Mouse (Mus musculus): ENCODE measurements around the gene 4930455H04Rik. TPM values are rescaled to one million over a fixed set of nuclear protein-coding genes. Genes with fewer than 3 reads are reported as not detected.

Gene 4930455H04Rik
- total RNA-seq, 2 experiments from 2014 or later = 0.31 to 0.37 TPM

DNA sequence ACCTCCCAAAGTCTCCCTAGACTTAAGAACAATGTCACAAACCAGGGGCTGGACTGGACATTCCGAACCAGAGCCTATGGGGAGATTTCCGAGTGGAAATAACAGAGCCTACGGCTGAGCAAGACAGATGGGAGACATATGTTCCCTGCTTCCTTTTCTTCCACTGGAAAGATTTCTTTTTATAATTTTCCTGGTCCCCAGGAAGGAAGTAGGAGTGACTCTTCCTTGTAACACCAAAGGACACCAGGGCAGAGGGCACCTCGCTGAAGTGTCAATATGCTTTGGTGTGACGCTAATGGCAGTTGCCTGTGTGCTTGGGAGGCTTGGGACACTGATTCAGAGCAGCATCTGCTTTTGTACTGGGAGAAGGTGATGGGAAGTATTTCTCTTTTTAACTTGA lies 56.5 kb downstream of the 4930455H04Rik start:
- intact Hi-C loops (cut with DNase I) = loop anchor here (5.0 kb wide), 1 partner anchor 57 kb away; the partner anchor contains the start of genes 4930455H04Rik and Palmd
- no peak for DNase-seq

DNA sequence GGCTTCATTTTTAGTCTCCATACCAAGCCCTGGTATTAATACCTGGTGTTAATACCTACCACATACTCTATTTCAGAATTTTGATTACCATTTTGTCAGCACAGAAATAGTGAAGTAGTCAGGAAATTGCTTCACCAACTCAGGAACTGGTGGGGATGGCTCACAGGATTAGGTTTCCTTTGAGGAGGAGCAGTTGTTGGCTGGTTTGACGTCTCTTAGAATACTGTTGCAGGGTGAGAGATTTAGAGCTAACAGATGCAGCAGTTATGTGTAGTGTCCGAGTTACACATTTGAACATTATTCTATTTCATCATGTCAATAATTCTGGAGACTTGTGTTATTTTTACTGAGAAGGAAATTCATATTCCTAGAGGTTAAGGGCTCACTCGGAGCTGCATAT lies 57.4 kb downstream of the 4930455H04Rik start:
- intact Hi-C loops (cut with DNase I) = no loop called here
- DNase-seq = no peak

Other genes with a start within 250 kb of the 4930455H04Rik start
- 100 to 1,000 TPM; 144 to 148 TPM for gene Agl, start 160.1 kb upstream of the 4930455H04Rik start, total RNA-seq (2021)
- 1 to 10 TPM; 6.6 to 7.7 TPM for gene Frrs1, start 108.8 kb upstream of the 4930455H04Rik start, total RNA-seq (2021)
- gene Palmd, start 720 bp downstream of the 4930455H04Rik start, total RNA-seq (2021) = 10 to 100 TPM; 79.1 to 89.5 TPM

Measured in heart, postnatal 10 days (tissue).